Mouse (Mus musculus) Patski (cell line): ENCODE measurements around the gene Nr4a1. TPM values are rescaled to one million over a fixed set of nuclear protein-coding genes. Genes with fewer than 3 reads are reported as not detected.

ENCODE experiments used
- ATAC-seq: fragments of 100-300 bp; one replicate; pipeline ENCODE4 v1.8.0; 2021
- CTCF ChIA-PET: fragments of 350-600 bp; sonication (Branson Sonifier 250); formaldehyde crosslinking; loops from one replicate; lab custom pipeline; 2022; ENCODE audit warnings: inconsistent platforms; lab: Charles Lee
- POLR2A ChIA-PET: fragments of 350-600 bp; sonication (Branson Sonifier 250); formaldehyde crosslinking; loops from one replicate; lab custom pipeline; 2022; ENCODE audit warnings: antibody characterized with exemption, inconsistent platforms; lab: Charles Lee
- DNase-seq: peaks from one replicate; pipeline ENCODE4 v3.0.0-alpha.2; 2011; ENCODE audit warnings: low read depth, low spot score
- H3K27me3 ChIP-seq: fragments of 371-371 bp; one replicate; pipeline ENCODE4 v1.5.1; 2021
- CTCF ChIP-seq: fragments of 100-300 bp; IDR thresholded peaks from one replicate; pipeline ENCODE4 v1.5.1; 2021
- in situ Hi-C: fragments of 300-500 bp; cut with MboI; formaldehyde crosslinking; loops from 3 replicates; pipeline ENCODE4 v1.11.1; 2018; ENCODE audit warnings: low pct_unique_long_range_greater_than_20kb, mixed read lengths
- polyA plus RNA-seq: library from polyadenylated mRNA; unstranded; gene quantifications from one replicate; pipeline ENCODE4 v1.2.3, GENCODE M21; 2021

Nr4a1 gene
- polyA plus RNA-seq, 1 experiment from 2014 or later: 2.2 TPM

DNA sequence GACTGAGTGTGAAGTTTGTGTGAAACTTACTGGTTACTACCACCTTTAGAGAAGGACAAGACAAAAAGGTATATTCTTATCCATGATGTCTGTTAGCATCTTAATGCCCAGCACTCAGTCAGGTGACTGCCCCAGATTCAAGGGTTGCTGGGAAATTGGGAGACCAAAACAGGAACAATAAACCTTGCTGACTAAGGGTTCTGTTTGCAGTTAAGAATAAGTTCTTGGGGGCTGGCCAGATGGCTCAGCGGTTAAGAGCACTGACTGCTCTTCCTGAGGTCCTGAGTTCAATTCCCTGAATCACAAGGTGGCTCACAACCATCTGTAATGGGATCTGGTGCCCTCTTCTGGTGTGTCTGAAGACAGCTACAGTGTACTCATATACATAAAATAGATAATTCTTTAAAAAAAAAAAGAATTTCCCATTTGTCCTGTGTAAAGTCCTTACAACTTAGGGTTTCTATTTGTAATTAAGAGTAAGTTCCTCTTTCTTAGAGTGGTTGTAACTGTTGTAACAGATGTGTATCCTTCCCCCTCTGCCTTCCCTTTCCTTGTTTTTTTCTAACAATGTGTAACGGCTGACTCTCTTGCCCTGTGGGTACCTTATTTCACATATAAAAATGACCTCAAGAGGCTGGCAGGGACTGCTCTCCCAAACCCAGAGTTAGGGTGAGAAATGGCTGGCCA, 63.9 kb downstream of the Nr4a1 start:
- H3K27me3 ChIP-seq: no peaks in the 10 kb centered on the region
- ChIA-PET CTCF (interaction anchor here (4.4 kb wide), 1 partner anchor 79 kb away, joined by 44 read pairs; no protein-coding TSS in a partner anchor), POLR2A (no interaction called here)
- in situ Hi-C loops: no loop called here
- ATAC-seq (no peak), DNase-seq (no peak)
- no peak for TF ChIP-seq CTCF

DNA sequence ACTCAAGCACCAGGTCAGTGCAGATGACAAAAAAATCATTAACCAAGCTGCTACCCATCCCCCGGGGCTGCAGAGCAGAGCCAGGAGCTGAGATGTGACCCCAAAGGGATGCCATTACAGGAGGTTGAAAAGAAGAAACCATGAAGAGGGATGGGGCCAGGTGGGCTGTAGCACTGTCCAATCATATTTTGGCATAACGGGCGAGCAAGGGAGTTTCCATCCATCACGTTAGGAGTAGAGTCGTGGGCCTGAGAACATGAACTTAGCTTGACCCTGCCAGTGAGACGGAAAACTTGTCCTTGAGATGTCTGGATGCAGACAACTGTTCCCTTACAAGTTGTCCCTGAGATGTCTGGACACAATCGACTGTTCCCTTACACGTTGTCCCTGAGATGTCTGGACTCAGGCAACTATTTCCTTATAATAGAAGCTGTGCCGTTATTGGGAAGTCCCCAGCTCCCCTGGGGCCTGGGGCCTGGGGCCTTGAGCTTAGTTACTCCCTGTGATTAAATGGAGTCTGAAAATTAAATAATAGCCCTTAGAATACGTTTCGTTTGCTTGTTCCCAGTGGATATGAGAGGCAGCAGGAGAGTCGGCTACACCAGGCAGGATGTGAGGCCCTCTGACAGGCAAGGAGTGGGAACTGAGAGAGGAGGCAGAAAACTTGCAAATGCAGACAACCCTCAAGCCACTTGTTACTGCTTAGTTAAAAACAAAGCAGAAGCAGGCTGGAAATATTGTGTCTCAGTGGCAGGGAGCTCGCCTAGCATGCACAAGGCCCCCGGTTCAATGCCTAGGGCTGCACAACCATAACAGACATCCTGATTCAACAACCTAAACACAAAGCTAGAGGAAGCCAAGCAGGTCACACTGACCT, 65.1 kb downstream of the Nr4a1 start:
- POLR2A ChIA-PET: no interaction called here
- H3K27me3 ChIP-seq: no peaks in the 10 kb centered on the region
- no peak for TF ChIP-seq CTCF
- CTCF ChIA-PET: no interaction called here
- no peak for DNase-seq
- ATAC-seq: no peak
- in situ Hi-C loops: no loop called here

DNA sequence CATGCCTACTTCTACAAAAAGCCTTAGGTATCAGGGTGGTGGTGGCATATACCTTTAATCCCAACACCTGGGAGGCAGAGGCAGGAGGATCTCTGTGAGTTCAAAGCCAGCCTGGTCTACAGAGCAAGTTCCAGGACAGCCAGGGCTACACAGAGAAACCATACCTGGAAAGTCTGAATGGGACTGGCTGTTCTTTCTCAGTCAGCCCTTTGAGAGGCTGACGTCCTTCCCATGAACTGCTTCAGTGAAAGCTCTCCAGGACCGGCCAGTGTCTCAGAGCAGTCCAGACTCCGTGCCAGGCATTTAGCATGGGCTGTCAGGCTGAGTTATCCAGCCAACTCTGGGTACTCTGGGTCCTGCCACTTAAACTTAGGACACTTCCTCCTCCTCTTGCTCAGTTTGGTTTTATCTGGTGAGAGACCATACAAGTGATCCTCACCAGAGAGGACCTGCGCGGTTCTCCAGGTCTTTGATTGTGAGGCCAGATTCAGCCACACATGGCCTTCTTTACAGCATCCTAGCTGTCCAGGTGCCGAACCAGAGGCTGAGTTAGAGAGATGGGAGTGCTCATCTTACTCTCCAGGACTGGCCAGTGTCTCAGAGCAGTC, 66.0 kb downstream of the Nr4a1 start:
- TF ChIP-seq CTCF: no peak
- CTCF ChIA-PET: no interaction called here
- in situ Hi-C loops: no loop called here
- H3K27me3 ChIP-seq: no peaks in the 10 kb centered on the region
- no peak for ATAC-seq
- no peak for DNase-seq
- POLR2A ChIA-PET: no interaction called here

DNA sequence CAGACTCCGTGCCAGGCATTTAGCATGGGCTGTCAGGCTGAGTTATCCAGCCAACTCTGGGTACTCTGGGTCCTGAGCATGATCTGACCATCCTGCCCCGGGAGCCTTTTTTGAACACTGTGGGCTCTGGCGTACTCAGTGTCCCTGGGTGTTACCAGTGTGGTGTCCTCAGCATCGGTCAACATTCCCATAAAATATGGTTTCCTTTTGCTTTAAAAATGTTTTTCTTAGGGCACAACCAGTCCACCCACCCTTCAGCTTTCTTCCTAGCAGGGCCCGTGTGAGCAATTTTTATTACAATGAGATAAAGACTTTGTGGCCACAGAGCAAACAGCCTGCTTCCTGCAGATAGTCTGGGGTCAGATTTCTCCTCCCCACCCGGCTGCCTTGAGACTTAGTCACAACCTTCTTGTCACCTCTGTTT, 66.6 kb downstream of the Nr4a1 start:
- no peaks in the 10 kb centered on the region for H3K27me3 ChIP-seq
- in situ Hi-C loops: no loop called here
- no peak for TF ChIP-seq CTCF
- CTCF ChIA-PET: interaction anchor here (0.8 kb wide), 1 partner anchor 21 kb away, joined by 3 read pairs; no protein-coding TSS in a partner anchor
- POLR2A ChIA-PET: no interaction called here
- ATAC-seq (no peak), DNase-seq (no peak)

DNA sequence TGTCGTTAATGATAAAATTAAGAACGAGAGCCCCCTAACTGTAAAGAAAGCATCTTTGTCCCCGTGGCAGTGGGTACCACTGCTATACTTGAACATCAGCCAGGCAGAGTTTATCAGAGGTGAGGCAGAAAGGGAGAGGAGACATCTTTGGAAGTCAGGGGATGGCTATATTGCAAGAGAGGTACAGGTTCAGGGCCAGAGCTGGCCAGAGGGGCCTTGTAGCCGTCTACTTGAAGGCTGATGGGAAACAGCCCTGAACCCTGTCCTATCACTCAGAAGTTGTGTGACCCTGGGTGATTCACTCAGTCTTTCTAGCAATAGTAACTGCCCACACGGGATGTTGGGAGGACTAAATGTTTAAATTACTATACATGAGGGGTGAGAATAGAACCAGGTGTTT, 67.1 kb downstream of the Nr4a1 start:
- no peak for DNase-seq
- CTCF ChIA-PET: interaction anchor here (0.8 kb wide), 1 partner anchor 20 kb away, joined by 3 read pairs; no protein-coding TSS in a partner anchor
- in situ Hi-C loops: no loop called here
- no peaks in the 10 kb centered on the region for H3K27me3 ChIP-seq
- TF ChIP-seq CTCF: no peak
- POLR2A ChIA-PET: no interaction called here
- ATAC-seq: no peak

DNA sequence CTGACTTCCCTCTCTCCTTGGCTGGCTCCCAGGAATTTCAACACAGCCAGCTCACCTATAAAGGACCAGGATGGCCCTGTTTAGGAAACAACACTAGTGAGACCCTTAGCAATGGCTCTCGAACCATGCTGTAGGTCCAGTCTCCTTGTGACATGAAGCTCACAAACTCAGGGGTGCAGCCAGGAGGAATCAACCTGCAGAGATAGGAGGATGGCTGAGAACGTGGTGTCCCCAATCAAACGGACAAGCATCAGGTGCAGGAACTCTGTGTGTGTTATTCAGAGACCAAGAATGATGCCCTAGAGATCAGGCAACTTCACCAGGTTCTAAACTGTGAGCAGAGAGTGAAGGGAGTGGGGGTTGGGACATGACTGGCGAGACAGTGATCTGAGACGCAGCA, 68.0 kb downstream of the Nr4a1 start:
- H3K27me3 ChIP-seq: no peaks in the 10 kb centered on the region
- POLR2A ChIA-PET: no interaction called here
- in situ Hi-C loops: no loop called here
- CTCF ChIA-PET: no interaction called here
- TF ChIP-seq CTCF: no peak
- no peak for DNase-seq
- no peak for ATAC-seq

DNA sequence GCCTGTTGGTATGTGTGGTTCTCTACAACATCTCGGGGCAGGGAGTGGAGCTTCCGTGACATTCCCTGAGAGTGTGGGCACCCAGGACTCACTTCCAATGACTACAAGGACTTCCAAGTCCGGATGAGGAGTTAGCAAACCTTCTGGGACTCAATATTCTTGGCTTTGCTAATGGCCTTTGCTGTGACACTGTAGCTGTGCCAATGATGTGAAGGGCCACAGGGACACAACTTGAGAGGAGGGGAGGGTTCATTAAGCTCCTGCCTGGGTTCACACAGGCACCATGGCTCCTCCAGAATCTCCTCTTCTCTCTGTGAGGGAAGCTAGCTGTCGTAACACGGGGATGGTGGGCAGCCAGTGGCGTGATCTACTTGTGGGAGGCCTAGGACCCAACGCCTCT, 68.6 kb downstream of the Nr4a1 start:
- in situ Hi-C loops: no loop called here
- no peak for DNase-seq
- H3K27me3 ChIP-seq: no peaks in the 10 kb centered on the region
- ChIA-PET CTCF (interaction anchor here (1.5 kb wide), 1 partner anchor 449 kb away, joined by 3 read pairs; no protein-coding TSS in a partner anchor), POLR2A (no interaction called here)
- ATAC-seq: no peak
- TF ChIP-seq CTCF: no peak

DNA sequence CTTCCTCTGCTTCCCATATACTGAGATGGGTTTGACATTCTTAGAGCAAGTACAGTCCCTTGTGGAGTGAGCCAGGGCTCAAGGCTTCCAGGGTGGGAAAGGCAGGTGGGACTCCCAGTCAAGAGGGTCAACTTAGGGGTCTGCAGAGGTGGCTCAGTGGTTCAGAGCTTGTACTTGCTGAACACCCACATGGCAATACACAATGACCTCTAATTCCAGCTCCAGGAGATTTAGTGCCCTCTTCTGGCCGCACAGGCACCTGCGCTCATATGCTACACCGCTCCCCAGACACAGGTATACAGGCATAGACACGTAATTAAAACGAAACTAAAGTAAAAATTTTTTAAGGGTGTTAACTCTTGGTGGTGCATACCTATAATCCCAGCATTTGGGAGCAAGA, 69.4 kb downstream of the Nr4a1 start:
- no peak for DNase-seq
- in situ Hi-C loops: no loop called here
- H3K27me3 ChIP-seq: no peaks in the 10 kb centered on the region
- POLR2A ChIA-PET: no interaction called here
- TF ChIP-seq CTCF: no peak
- no peak for ATAC-seq
- CTCF ChIA-PET: interaction anchor here (1.5 kb wide), 1 partner anchor 448 kb away, joined by 3 read pairs; no protein-coding TSS in a partner anchor

Other genes starting within 250 kb of the Nr4a1 start
- 0.08 TPM for gene Gm47841, start 206.9 kb upstream of the Nr4a1 start, polyA plus RNA-seq
- 5.7 TPM for gene Fignl2, start 175.7 kb upstream of the Nr4a1 start, polyA plus RNA-seq
- not detected for gene Ankrd33, start 138.5 kb upstream of the Nr4a1 start, polyA plus RNA-seq
- not detected for gene Acvrl1, start 125.7 kb upstream of the Nr4a1 start, polyA plus RNA-seq
- 31.1 TPM for gene Acvr1b, start 80.2 kb upstream of the Nr4a1 start, polyA plus RNA-seq
- gene Grasp, start 30.1 kb upstream of the Nr4a1 start, polyA plus RNA-seq: 6.8 TPM
- 48.6 TPM for gene Atg101, start 30.0 kb downstream of the Nr4a1 start, polyA plus RNA-seq
- not detected for gene 6030408B16Rik, start 38.9 kb downstream of the Nr4a1 start, polyA plus RNA-seq
- 16.7 TPM for gene Krt80, start 115.9 kb downstream of the Nr4a1 start, polyA plus RNA-seq
- 5.1 TPM for gene Krt7, start 156.8 kb downstream of the Nr4a1 start, polyA plus RNA-seq
- not detected for gene Krt87, start 184.5 kb downstream of the Nr4a1 start, polyA plus RNA-seq
- not detected for gene Krt88, start 193.5 kb downstream of the Nr4a1 start, polyA plus RNA-seq
- gene Krt81, start 209.5 kb downstream of the Nr4a1 start, polyA plus RNA-seq: not detected
- gene Krt86, start 219.2 kb downstream of the Nr4a1 start, polyA plus RNA-seq: not detected
- not detected for gene Krt83, start 237.2 kb downstream of the Nr4a1 start, polyA plus RNA-seq